Mouse (Mus musculus): ENCODE results near the gene Ugt1a7c. TPM values are rescaled to one million over a fixed set of nuclear protein-coding genes. Genes with fewer than 3 reads are reported as not detected.
"Not testable (repeated sequence)": the region's sequence is repeated elsewhere in the genome, so short reads cannot be mapped to it uniquely, and the experiment has no call there.

The Ugt1a7c gene
- polyA plus RNA-seq, 1 experiment from 2014 or later, result 4.2 TPM

DNA sequence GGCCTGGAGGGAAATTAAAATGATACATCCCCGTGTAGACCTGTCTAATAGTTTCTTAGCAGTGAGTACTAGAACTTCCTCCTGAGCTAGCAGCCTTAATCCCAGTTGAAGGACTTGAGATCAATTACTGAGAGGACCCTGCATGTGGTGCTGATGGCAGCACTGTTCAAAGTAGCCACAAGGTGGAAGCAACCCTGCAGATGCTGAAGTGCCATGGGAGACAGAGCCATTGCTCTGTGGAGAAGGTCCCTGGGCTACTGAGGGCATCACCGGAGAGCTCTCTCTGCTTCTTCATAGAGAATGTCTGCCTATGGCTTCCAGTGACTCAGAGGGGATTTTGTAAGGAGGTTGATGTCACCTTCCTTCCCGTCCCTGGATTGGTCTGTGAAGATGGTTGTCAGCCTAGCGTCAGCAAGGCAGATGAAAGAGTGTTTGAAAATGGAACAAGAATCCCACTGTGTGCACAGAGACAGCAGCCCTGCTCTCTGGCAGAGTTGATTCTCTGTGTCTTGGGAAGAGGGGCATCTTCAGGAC lies 31.0 kb downstream of the Ugt1a7c start:
- H3K27me3 ChIP-seq; H3K9me3 ChIP-seq; H3K4me3 ChIP-seq; H3K9ac ChIP-seq; H3K4me1 ChIP-seq; ATAC-seq (ENCODE audit: insufficient number of reproducible peaks, low FRiP score, low TSS enrichment, low read depth); H3K27ac ChIP-seq; H3K4me2 ChIP-seq; H3K36me3 ChIP-seq: not testable (repeated sequence)
- WGBS, result 73% methylated on average over 4 of the region's 4 CpGs

DNA sequence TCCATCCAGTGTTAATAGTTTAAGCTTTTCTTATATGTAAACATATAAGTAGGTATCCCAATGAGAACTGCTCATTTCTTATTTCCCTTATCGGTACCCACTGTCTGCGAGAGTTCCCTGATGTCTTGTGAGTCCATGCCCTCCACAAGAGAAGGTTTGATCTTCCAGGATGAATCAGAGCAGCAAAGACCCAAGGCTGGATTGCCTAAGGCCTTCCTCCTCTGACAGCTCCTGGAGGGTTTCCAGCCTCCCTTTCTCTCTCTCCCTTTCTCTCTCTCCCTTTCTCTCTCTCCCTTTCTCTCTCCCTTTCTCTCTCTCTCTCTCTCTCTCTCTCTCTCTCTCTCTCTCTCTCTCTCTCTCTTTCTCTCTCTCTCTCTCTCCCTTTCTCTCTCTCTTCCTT lies 34.2 kb downstream of the Ugt1a7c start:
- not testable (repeated sequence) for H3K4me2 ChIP-seq; ATAC-seq (ENCODE audit: insufficient number of reproducible peaks, low FRiP score, low TSS enrichment, low read depth)
- 86% methylated on average over 2 of the region's 2 CpGs for WGBS

GRCm38 (mm10) chr1:88130223-88130622 lies 35.4 kb downstream of the Ugt1a7c start:
- not testable (repeated sequence) for H3K4me3 ChIP-seq; H3K36me3 ChIP-seq; H3K4me1 ChIP-seq; H3K4me2 ChIP-seq; H3K27me3 ChIP-seq; ATAC-seq (ENCODE audit: insufficient number of reproducible peaks, low FRiP score, low TSS enrichment, low read depth); H3K9ac ChIP-seq; H3K9me3 ChIP-seq; H3K27ac ChIP-seq
- WGBS, result 67% methylated on average over 1 of the region's 1 CpGs

More for the DNA sequence above, 34.2 kb downstream of the Ugt1a7c start:
- H3K27me3 ChIP-seq, H3K4me3 ChIP-seq, H3K27ac ChIP-seq, H3K9ac ChIP-seq, H3K36me3 ChIP-seq, H3K4me1 ChIP-seq, H3K9me3 ChIP-seq: not testable (repeated sequence)

DNA sequence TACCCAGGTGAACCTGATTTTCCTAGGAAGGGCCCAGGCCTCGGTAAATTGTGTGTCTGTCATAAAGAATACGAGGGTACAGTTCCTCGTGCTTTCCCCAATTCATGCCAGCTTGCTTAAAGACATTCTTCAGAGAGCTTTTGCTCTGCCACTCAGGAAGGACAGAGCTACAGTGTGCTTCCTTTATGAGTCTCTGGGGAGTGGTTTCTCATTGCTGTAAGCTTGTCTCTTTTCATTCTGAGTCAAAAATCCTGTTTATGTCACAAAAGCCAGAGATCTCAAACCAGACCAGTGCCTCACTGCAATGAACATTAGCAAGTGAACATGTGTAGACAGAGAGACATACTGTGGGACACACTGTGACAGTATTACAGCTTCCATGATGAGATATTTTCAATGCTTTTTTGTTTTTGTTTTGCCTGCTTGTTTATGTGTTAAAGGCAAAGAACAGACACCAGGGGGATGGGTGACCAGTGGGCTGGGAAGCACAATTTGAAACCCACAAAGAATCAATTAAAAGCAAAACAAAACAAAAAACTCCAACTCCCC lies 39.1 kb downstream of the Ugt1a7c start:
- H3K36me3 ChIP-seq, result no peaks in the 10 kb centered on the region
- H3K27me3 ChIP-seq, result no peaks in the 10 kb centered on the region
- WGBS, result 25% methylated on average over 3 of the region's 3 CpGs
- H3K9me3 ChIP-seq, result no peaks in the 10 kb centered on the region
- H3K4me2 ChIP-seq, result no peak overlapping the region
- no peak overlapping the region for H3K4me3 ChIP-seq
- no peak overlapping the region for H3K9ac ChIP-seq
- no peak for ATAC-seq (ENCODE audit: insufficient number of reproducible peaks, low FRiP score, low TSS enrichment, low read depth)
- peaks cover 9% of the 10 kb centered on the region; the same call in 1 of the 2 replicates for H3K4me1 ChIP-seq
- peak overlapping the region; percentile 69 for H3K27ac ChIP-seq

GRCm38 (mm10) chr1:88134457-88135011 lies 39.7 kb downstream of the Ugt1a7c start, which contains the start of gene Ugt1a6a:
Ugt1a6a (plus strand) TSS chr1:88134809.
- not testable (repeated sequence) for H3K36me3 ChIP-seq; H3K4me2 ChIP-seq; ATAC-seq (ENCODE audit: insufficient number of reproducible peaks, low FRiP score, low TSS enrichment, low read depth); H3K27me3 ChIP-seq; H3K4me1 ChIP-seq; H3K9me3 ChIP-seq; H3K4me3 ChIP-seq; H3K9ac ChIP-seq
- H3K27ac ChIP-seq, result peak within 1 kb of the TSS; percentile 69
- WGBS, result 38% methylated on average over 5 of the region's 5 CpGs

DNA sequence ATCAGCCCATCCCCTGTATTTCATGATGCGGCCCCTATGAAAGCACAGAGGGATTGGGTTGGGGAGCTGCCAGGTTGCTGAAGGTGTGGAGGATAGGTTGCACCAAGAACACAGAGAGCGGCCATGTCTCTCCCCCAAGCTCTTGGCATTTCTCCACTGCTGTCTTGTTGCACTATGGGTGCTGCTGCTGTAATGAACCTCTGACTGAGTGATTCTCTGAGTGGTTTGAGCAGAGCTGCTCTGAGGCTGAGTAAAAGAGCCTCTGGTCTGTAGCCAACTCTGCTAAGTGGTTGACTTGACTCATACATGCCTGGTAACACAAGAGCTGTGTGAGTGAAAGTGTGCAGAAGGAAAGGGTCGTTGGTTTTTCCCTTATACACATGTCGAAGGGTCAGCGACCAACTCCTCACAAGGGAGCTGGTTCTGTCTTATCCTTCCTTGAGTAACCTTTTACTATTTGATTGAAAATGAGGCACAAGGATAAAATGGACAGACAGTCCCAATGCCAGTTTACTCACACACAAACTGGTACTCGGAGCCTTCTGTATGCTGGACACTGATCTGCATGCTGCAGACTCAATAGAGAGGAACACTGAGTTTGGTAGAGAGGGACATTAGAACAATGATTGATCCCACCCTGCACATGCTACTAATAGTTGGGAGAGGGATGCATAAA lies 40.5 kb downstream of the Ugt1a7c start:
- not testable (repeated sequence) for H3K4me1 ChIP-seq; H3K9me3 ChIP-seq; H3K4me2 ChIP-seq; ATAC-seq (ENCODE audit: insufficient number of reproducible peaks, low FRiP score, low TSS enrichment, low read depth); H3K9ac ChIP-seq; H3K27ac ChIP-seq; H3K36me3 ChIP-seq; H3K27me3 ChIP-seq; H3K4me3 ChIP-seq
- 78% methylated on average over 6 of the region's 6 CpGs for WGBS

DNA sequence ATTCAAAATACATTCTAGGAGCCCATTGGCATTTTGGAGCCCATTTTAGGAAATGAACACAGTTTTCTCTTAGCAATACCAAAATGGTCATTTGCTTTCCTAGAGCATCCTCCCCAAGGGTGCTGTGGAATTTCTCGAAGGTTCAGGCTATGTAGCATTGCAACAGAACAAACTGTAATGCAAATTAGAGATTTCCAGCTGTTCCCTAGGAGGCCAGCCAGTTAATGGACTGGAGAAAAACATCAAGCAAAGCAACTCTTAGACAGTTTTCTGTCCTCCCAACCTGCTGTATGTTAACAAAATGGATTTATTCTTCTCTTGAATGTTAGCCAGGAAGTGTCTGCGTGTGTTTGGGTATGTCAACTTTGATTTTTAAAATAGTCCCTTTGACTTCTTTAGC lies 41.8 kb downstream of the Ugt1a7c start:
- no peak for ATAC-seq (ENCODE audit: insufficient number of reproducible peaks, low FRiP score, low TSS enrichment, low read depth)
- Histone ChIP-seq H3K27ac (no peak overlapping the region), H3K4me3 (no peak overlapping the region), H3K9me3 (no peaks in the 10 kb centered on the region), H3K9ac (no peak overlapping the region), H3K27me3 (no peaks in the 10 kb centered on the region), H3K4me2 (no peak overlapping the region), H3K36me3 (no peaks in the 10 kb centered on the region), H3K4me1 (peaks cover 9% of the 10 kb centered on the region; the same call in 1 of the 2 replicates)
- 65% methylated on average over 2 of the region's 2 CpGs for WGBS

DNA sequence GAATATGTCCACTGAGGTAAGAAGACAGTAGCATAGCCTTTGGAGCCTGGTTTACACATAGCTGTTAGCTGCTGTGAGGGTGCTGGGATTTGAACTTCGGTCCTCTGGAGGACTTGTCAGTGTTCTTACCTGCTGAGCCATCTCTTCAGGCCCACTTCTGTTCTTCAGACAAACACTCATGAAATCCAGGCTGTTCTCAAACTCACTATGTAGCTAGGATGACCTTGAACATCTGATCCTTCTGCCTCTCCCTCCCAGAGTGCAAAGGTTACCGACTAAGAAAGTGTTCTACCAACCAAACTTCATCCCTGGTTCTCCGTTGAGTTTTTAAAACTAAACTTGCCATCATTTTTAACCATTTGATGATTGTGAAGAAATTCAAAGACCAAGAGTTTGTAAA lies 42.4 kb downstream of the Ugt1a7c start:
- no peaks in the 10 kb centered on the region for H3K27me3 ChIP-seq
- ATAC-seq (ENCODE audit: insufficient number of reproducible peaks, low FRiP score, low TSS enrichment, low read depth), result no peak
- no peak overlapping the region for H3K4me3 ChIP-seq
- WGBS, result 84% methylated on average over 3 of the region's 3 CpGs
- no peaks in the 10 kb centered on the region for H3K9me3 ChIP-seq
- no peaks in the 10 kb centered on the region for H3K36me3 ChIP-seq
- H3K4me2 ChIP-seq, result no peak overlapping the region
- peaks cover 9% of the 10 kb centered on the region; the same call in 1 of the 2 replicates for H3K4me1 ChIP-seq
- H3K27ac ChIP-seq, result no peak overlapping the region
- no peak overlapping the region for H3K9ac ChIP-seq

GRCm38 (mm10) chr1:88138145-88138544 lies 43.3 kb downstream of the Ugt1a7c start:
- no peak overlapping the region for H3K9ac ChIP-seq
- no peaks in the 10 kb centered on the region for H3K27me3 ChIP-seq
- no peak overlapping the region for H3K4me3 ChIP-seq
- H3K36me3 ChIP-seq, result no peaks in the 10 kb centered on the region
- H3K9me3 ChIP-seq, result no peaks in the 10 kb centered on the region
- no peak for ATAC-seq (ENCODE audit: insufficient number of reproducible peaks, low FRiP score, low TSS enrichment, low read depth)
- H3K27ac ChIP-seq, result no peak overlapping the region
- no peak overlapping the region for H3K4me2 ChIP-seq
- H3K4me1 ChIP-seq, result peaks cover 9% of the 10 kb centered on the region; the same call in 1 of the 2 replicates
- 91% methylated on average over 1 of the region's 1 CpGs for WGBS

GRCm38 (mm10) chr1:88140492-88140891 lies 45.6 kb downstream of the Ugt1a7c start:
- H3K4me1 ChIP-seq; H3K27ac ChIP-seq; H3K9me3 ChIP-seq; ATAC-seq (ENCODE audit: insufficient number of reproducible peaks, low FRiP score, low TSS enrichment, low read depth); H3K4me2 ChIP-seq; H3K9ac ChIP-seq; H3K27me3 ChIP-seq; H3K36me3 ChIP-seq; H3K4me3 ChIP-seq: not testable (repeated sequence)
- 73% methylated on average over 1 of the region's 1 CpGs for WGBS

DNA sequence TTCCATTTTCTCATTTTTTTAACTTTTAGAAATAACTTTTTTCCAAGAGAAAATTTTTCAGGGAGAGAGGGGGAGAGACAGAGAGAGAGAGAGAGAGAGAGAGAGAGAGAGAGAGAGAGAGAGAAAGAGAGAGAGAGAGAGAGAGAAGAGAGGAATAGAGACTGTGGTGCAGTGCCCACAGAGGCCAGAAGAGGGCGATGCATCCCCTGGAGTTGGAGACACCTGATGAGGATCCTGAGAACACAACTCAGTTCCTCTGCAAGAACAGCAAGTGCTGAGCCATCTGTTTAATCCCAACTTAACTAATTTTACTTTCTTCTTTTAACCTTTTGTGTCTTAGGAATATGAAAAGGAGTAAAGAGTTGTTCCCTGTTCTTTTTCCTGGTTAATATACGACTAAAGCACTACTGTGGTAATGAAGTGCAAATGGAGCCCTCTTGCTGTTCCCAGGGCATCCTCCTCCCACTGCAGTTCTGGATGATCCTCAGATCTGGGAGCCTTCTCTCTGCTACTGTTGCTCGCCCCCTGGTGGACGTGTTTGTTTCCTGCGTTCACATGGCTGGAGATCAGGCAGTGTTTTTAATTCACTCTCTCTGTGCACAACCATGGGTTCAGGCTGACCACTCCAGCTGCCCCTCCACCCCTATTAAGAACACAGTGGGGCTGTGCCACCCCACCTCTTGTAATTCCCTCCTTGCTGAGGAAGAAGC lies 49.3 kb downstream of the Ugt1a7c start:
- H3K27me3 ChIP-seq; H3K9me3 ChIP-seq; H3K9ac ChIP-seq; ATAC-seq (ENCODE audit: insufficient number of reproducible peaks, low FRiP score, low TSS enrichment, low read depth); H3K4me3 ChIP-seq; H3K36me3 ChIP-seq; H3K4me2 ChIP-seq; H3K4me1 ChIP-seq; H3K27ac ChIP-seq: not testable (repeated sequence)
- 2% methylated on average over 5 of the region's 5 CpGs for WGBS

- H3K4me2 ChIP-seq; ATAC-seq (ENCODE audit: insufficient number of reproducible peaks, low FRiP score, low TSS enrichment, low read depth); H3K36me3 ChIP-seq; H3K4me3 ChIP-seq; H3K9ac ChIP-seq; H3K27ac ChIP-seq; H3K9me3 ChIP-seq; H3K4me1 ChIP-seq; H3K27me3 ChIP-seq: not testable (repeated sequence)
- 62% methylated on average over 2 of the region's 2 CpGs for WGBS
Measured at GRCm38 (mm10) chr1:88145278-88145677, 50.4 kb downstream of the Ugt1a7c start.

All from limb, embryonic 15.5 days (tissue).